Mouse (Mus musculus) central nervous system, embryonic 11.5 days (tissue): ENCODE measurements around the gene Gm3106. TPM values are rescaled to one million over a fixed set of nuclear protein-coding genes. Genes with fewer than 3 reads are reported as not detected.

Experiments
- polyA plus RNA-seq: library from polyadenylated mRNA; depleted of rRNA; stranded (reverse); fragments of >200 nt; gene quantifications from 2 replicates; pipeline ENCODE4 v1.2.3, GENCODE M21; 2012; rRNA removed

Gene Gm3106
- not detected in 2 replicates for polyA plus RNA-seq

GRCm38 (mm10) chr5:94217705-94218104, at the start of gene Gm3106:
Gene Gm3106, plus strand, starts transcription at chr5:94218005.

Other genes with a start within 250 kb of the Gm3106 start
- gene BC061212, start 147.5 kb upstream of the Gm3106 start, polyA plus RNA-seq: not detected in 2 replicates
- not detected in 2 replicates for gene Gm6351, start 141.6 kb upstream of the Gm3106 start, polyA plus RNA-seq
- gene A430089I19Rik, start 88.8 kb downstream of the Gm3106 start, polyA plus RNA-seq: 0.02 TPM in 1 of 2 replicates, not detected in the other
- gene Gm6502, start 96.4 kb downstream of the Gm3106 start, polyA plus RNA-seq: not detected in 2 replicates
- not detected in 2 replicates for gene AA792892, start 121.7 kb downstream of the Gm3106 start, polyA plus RNA-seq
- not detected in 2 replicates for gene Gm7682, start 227.8 kb downstream of the Gm3106 start, polyA plus RNA-seq